Mouse (Mus musculus) thymus, postnatal 4 days (tissue): ENCODE measurements around the gene Kit.

ENCODE experiments used
- DNase-seq: peaks from one replicate; pipeline ENCODE4 v3.0.0; 2021

Gene Kit

DNA sequence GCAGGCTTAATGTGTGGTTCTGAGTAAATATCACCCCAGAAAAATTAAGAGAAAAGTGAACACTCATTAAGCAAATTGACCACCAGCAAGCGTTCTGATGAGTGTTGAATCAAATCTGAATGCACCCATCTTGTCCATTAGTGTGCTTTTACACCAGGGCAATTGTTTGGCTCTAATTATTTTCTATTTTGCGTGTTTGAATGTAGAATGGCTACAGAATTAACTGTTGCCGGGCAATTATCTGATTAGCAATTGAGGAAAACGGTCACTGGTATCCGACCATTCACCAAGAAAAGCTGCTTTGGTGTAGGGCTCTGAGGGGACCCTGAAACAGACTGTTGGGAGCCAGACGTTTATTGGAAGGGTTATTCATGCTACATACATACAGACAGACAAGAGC, 16.2 kb downstream of the Kit start:
- no peak for DNase-seq

- no peak for DNase-seq
Measured at GRCm38 (mm10) chr5:75591567-75591966, 16.9 kb downstream of the Kit start.

- DNase-seq = no peak
Measured at GRCm38 (mm10) chr5:75595319-75595718, 20.6 kb downstream of the Kit start.

DNA sequence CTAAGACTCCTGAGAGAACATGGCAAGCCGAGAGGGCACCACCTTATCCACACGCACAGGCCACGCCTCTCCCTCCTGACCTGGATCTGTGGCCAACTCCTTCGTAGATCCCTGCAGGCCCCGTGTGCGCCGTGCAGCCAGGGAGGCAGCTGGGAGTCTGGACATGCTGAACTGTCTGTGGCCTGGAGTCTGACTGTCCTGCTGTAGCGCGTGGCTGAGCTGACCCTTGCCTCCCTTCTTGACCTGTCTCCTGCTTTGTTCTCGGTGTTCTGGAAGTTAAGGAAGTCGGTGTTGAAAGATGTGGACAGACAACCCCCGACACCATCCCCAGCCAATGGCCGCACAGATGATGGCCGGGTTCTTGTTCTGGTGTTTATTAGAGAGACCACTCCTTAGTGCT, 21.5 kb downstream of the Kit start:
- no peak for DNase-seq

DNA sequence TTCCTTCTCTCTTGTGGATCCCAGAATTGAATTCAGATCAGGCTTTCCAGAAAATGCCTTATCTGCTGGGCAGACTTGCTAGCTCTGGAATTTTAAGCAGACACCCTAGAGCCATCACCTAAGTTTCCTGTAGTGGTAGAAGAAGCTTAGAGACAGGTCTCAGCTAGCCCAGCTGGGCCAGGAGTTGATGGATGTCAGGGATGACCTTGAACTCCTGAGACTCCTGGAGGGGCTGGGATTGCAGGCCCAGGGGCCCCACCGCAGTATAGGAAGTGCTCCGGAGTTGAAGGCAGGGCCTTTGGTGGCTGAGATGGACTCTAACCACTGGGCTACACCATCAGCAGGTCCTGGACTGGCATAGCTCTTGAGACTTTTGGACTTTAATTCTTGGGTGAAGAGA, 22.6 kb downstream of the Kit start:
- DNase-seq = no peak

GRCm38 (mm10) chr5:75598491-75598890, 23.8 kb downstream of the Kit start:
- no peak for DNase-seq

DNA sequence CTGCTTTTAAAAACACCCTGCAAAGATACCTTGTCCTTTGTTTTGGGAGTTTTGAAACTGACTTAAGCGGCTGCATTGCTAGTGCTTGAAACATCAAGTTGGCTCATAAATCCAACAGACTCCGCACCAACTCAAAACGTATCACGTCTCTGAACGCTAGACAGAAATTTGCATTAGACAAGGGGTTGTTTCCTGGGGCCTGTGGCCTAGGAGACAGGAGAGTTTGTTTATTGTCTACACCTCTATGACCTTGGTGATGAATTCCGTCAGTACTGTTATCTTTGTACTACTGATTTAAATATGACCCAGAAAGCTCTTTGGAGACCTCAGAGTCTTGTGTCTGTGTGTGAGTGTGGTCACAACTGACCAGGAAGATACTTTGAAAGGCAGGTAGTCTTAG, 25.3 kb downstream of the Kit start:
- DNase-seq = no peak

DNA sequence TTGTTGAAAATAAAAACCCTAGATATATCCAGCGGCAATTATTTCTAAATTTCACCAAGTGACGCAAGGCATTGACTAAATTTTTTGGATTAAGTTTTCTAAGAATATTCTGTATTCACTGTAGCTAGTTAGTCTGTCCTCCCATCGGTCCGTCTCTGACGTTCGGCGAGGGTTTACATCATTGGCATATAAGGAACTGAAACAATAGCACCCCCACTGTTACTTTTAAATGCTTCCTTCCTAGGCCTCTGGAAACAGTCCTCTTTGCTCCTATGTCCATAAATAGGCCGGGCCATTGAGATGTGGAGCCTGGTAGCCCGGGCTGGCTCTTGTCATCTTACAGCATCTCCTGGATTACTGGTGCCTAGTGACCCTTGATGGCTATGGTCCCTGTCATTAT, 29.5 kb downstream of the Kit start:
- no peak for DNase-seq

DNA sequence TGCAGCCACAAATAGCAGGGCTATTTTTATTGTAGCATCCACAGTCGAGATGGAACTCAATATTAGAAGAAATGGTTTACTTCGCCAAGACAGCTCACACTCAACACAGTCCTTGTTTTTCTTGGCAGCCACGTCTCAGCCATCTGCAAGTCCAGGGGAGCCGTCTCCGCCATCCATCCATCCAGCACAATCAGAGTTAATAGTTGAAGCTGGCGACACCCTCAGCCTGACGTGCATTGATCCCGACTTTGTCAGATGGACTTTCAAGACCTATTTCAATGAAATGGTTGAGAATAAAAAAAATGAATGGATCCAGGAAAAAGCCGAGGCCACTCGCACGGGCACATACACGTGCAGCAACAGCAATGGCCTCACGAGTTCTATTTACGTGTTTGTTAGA, 32.2 kb downstream of the Kit start:
- DNase-seq = no peak

DNA sequence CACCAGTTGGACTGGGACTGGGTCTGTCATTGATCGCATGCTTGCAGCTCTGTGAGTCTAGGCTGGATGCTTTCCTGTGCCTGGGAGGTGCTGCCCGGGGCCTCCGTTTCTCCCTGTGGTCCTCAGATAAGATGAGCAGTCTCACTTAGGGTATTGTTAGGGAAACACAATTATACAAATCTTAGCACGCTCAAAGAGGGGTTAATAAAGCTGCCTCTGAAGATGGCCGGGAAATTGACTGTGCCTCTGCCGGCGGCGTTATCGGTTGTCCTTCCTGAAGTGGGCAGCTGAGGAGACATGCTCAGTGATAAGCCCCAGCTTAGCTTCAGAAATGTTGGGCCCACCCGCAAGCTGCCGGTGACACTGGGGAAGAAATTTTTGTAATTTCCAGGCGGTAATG, 33.3 kb downstream of the Kit start:
- DNase-seq = no peak

DNA sequence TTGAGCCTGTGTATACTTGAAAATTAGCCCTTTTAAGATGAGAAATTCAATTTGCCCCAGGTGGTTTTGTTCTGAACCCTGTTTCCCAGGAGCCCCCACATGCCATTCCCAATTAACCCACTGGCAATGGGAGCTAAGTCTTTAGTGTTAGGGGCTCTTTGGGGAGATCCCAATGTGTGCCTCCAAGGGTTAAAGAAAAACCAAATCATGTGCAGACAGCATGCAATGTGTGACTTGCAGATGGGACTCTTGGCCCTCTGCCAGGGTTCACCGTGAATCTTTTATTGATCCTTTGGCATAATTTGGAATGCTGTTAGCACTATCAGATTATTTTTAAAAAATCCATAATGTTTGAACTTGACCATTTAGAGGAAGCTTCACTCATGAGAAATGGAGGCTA, 37.7 kb downstream of the Kit start:
- DNase-seq = no peak

- DNase-seq = no peak
Measured at GRCm38 (mm10) chr5:75612926-75613325, 38.2 kb downstream of the Kit start.

DNA sequence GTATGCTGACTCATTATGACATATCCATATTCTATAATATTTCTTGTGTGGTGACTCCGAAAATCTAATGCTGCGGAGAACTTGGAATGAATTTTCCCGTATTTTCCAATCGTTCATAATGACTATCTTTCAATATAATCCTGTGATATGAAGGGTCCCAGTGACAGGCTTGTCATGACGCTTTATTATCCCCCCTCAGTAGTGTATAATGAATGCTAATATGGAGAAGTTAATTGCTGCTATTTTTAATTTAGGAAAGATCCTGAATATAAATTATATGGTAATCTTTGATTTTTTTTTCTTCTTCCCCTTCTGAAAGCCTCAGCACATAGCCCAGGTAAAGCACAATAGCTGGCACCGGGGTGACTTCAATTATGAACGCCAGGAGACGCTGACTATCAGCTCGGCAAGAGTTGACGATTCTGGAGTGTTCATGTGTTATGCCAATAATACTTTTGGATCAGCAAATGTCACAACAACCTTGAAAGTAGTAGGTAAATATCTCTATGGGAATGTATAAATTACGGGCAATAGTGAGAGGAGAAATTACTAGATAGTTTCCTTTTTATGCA, 40.4 kb downstream of the Kit start:
- no peak for DNase-seq

DNA sequence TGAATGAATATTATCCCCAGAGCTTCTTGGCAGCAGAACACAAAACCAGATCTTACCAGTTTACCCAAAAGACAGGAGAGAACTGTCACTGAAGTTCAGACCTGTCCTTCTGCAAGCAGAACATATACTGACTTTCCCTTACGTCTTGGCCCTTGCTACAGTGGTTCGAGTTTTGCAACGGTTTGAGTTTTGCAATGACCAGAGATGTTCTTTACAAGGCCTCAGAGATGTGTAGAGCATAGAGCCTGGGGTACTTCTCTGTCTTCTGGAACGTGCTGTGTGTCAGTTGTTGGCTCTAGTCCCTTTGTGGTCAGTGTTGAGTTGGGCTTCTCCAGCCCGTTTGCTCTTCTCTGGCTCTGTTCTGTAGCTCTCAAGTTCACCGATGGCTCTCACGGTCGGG, 40.9 kb downstream of the Kit start:
- no peak for DNase-seq

DNA sequence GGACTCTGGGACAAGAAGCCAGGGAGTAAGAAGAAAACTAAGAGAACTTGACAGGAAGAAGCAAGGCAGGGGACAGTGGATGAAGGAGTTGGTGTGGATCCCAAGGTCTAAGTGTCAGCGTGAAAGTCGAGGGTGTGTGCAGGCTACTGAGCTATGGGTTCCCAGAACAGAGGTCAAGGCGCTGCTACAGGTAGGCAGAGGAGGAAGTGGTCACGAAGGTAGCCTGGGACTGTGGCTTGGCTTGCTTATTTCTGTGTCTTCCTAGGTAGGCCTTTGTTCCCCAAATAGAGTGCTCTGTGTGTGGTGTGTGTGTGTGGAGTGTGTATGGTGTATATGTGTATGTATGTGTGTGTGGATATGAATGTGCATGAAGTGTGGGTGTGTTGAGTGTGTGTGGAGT, 47.7 kb downstream of the Kit start:
- DNase-seq = no peak

DNA sequence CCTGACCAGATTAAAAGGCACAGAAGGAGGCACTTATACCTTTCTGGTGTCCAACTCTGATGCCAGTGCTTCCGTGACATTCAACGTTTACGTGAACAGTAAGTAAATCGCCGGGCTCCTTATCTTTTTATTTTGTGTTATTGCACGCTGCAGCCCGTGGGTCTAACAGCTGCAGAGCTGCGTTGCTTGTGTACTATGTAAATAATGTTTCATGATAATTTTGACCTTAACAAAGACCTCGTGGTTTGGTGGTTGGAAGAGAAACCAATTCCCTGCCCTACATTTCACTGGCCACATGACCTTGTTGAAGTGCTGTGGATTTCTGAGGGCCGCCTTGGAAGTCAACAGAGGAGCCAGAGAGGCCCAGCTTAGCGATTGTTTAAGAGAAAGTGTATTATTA, 48.3 kb downstream of the Kit start:
- no peak for DNase-seq

- no peak for DNase-seq
Measured at GRCm38 (mm10) chr5:75623520-75623919, 48.8 kb downstream of the Kit start.

- DNase-seq = no peak
Measured at GRCm38 (mm10) chr5:75623993-75624706, 49.4 kb downstream of the Kit start.

DNA sequence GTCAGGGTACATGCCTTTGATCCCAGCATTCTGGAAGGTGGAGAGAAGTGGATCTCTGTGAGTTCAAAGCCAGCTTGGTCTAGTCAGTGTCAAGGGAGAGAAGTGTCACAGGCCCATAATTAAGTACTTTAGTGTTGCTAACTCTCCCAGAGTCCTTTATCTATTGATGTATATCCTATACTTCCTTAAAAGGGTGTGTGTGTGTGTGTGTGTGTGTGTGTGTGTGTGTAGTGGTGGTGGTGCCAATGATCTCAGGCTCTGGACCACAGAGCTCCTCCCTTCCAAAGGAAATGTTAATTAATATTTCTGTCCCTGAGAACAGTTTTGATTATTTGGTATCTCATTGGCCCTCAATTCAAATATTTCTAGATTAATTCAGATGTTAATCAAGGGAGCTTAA, 50.3 kb downstream of the Kit start:
- no peak for DNase-seq

- no peak for DNase-seq
Measured at GRCm38 (mm10) chr5:75626284-75626683, 51.6 kb downstream of the Kit start.

DNA sequence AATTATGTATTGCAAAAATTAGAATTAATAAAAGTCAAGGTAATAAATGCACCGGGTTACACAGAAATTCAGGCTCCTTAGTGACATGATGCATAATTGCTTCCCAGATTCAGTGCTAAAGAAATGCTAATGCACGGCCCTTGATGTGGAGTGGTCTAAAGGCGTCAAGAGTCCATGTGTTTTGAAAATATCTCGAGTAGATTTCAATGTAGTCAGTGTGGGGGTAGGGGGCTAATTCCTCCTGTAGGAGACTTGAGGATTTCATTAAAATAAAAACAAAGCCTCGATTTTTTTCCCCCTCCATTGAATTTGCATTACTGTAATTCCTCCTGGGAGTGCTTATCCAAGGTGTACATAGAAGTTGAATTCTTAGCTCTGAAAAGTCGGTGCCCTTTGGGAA, 52.0 kb downstream of the Kit start:
- DNase-seq = no peak

DNA sequence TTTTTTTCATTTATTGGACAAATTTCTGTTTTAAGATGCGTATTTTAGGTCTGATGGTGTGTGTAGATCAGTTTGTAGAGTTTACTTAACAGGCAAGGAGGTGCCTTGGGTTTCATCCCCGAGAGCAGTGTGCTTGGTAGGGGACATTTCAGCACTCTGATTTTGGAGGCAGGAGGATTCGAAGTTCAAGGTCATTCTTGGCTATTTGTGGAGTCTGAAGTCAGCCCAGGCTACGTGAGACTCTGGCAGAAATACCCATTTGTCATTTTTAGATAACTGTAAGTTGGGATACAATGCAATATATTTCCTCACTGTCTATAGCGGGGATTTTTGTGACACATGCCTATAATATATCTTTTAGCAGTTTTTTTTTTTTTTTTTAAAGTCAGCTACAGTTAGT, 57.5 kb downstream of the Kit start:
- no peak for DNase-seq

DNA sequence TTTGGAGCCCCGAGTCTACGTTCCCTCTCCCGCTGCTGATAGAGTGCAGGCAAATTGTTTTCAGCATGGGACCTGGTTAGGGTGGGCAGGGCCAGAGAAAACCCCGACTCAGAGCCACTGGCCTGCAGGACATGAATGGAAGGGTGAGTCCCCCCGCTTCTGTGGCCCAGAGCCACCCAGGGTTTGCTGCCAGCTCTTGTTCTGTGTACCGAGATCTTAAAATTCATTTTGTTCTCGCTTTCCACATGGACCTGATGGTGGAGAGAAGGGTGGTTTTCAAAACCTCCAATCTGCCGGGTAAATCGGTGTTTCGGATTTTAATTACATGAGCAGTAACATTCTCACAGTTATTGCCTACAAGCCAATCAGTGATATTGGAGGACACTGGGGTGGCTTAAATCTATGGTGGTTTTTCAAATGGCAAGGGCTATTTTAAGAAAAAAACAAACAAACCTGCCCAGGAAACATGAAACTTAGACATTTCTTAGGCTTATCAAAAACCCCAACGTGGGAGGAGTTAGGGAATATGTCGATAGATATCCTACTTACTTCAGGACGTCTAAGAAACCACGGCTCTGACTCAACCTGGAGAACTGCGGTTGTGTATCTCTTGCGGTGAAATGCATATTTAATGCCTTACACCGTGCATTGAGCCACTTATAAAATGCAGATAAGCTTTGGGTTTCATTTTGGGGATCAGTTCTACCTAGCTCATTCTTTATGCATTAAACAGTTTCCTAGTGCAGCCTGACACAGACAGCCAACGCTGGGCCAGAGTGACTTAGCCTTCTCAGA, 58.3 kb downstream of the Kit start:
- DNase-seq = no peak

GRCm38 (mm10) chr5:75635385-75635784, 60.7 kb downstream of the Kit start:
- no peak for DNase-seq
